Comparison of ENCODE assay signal across 9 mouse cellular contexts in the genomic region with DNA sequence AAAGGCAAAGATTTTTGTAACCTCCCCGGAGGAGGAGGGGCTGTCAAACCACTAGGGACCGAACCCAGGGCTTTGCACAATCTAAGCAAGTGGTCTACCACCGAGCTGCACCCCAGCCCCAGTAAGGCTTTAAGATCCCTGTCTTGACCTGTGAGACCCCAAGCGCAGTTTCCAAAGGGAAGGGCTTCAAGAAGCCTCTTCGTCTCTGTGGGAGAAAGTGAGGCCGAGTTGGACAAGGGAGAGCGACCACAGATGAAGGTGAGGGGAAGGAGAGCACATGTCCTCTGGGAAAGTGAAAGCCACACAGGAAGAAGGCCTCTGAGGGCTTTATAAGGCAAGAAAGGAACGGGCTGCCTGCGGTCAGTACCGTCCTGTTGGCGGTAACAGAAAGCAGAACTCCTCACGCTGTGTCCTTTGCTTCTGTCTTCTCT. TPM values are rescaled to one million over a fixed set of nuclear protein-coding genes. Genes with fewer than 3 reads are reported as not detected.
DNase-seq lines count a peak whose midpoint lies in the region; ATAC-seq and TF ChIP-seq lines count a peak whose summit lies in the region.
"Had no signal": no experiment of that assay in that cellular context is flagged by ENCODE, and none has a peak within 500 bp of the region (broad histone marks: within the 10 kb centered on the region; RNA-seq: fewer than 3 reads in every experiment).

No protein-coding gene starts in this region.

- no peak for TF ChIP-seq CTCF in lung, embryonic 14.5 days (IDR thresholded peaks at IDR 0.05; ENCODE audit: low read depth)

- H3K9ac ChIP-seq in heart, embryonic 14.5 days (ENCODE audit: low read length), result no peak overlapping the region; the same call in 1 of the 2 replicates
- H3K9ac ChIP-seq in lung, embryonic 14.5 days, result no peak overlapping the region; the same call in 1 of the 2 replicates
- H3K9ac ChIP-seq in forebrain, embryonic 15.5 days (replicated peaks), result no peak overlapping the region

- peaks cover 3% of the 10 kb centered on the region in 2 experiments; a peak in 2 of 4 replicates for H3K4me1 ChIP-seq in heart, embryonic 14.5 days (ENCODE audit: control insufficient read depth in 2 of 2, insufficient read depth in 2 of 2, low read length in 2 of 2)
- H3K4me1 ChIP-seq in lung, embryonic 14.5 days (ENCODE audit: insufficient read depth), result no peaks in the 10 kb centered on the region
- no peaks in the 10 kb centered on the region for H3K4me1 ChIP-seq in forebrain, embryonic 15.5 days

- no peak for ATAC-seq in heart, embryonic 14.5 days (ENCODE audit: insufficient number of reproducible peaks, insufficient read depth, low FRiP score, low read depth)
- no peak for ATAC-seq in lung, embryonic 14.5 days (ENCODE audit: insufficient read depth)
- ATAC-seq in forebrain, embryonic 15.5 days (replicated peaks), result no peak

- H3K27ac ChIP-seq in heart, embryonic 14.5 days (replicated peaks in 1 of 2; ENCODE audit: control insufficient read depth in 1 of 2, insufficient read depth in 1 of 2, low read depth in 2 of 2, low read length in 2 of 2), result no peak overlapping the region
- H3K27ac ChIP-seq in lung, embryonic 14.5 days (ENCODE audit: low read depth), result no peak overlapping the region
- H3K27ac ChIP-seq in forebrain, embryonic 15.5 days (replicated peaks), result no peak overlapping the region

- peak; percentile 97 for DNase-seq in 416B (ENCODE audit: low read depth)
- peak; percentile 67 to 72 for DNase-seq in B cell, adult 2 months
- peak; percentile 36 for DNase-seq in lung, embryonic 14.5 days
- no peak for DNase-seq in urinary bladder, postnatal 14 days (ENCODE audit: low spot score)
- no peak for DNase-seq in c-Kit-positive CD71-positive TER-119-positive erythroid progenitor cells, embryonic 14.5 days (ENCODE audit: low spot score)
- DNase-seq in urinary bladder, postnatal 4 days (ENCODE audit: low spot score in 2 of 2), result no peak
- DNase-seq: cerebellum, postnatal 25 days had no signal

- H3K4me2 ChIP-seq in heart, embryonic 14.5 days (ENCODE audit: low read length), result 0 out of 2 replicates have a peak overlapping the region, but pooled peaks have one; percentile 36
- no peak overlapping the region for H3K4me2 ChIP-seq in lung, embryonic 14.5 days
- no peak overlapping the region for H3K4me2 ChIP-seq in forebrain, embryonic 15.5 days (replicated peaks)

- no peaks in the 10 kb centered on the region for H3K36me3 ChIP-seq in heart, embryonic 14.5 days (ENCODE audit: control insufficient read depth, insufficient read depth, low read length)
- no peaks in the 10 kb centered on the region for H3K36me3 ChIP-seq in lung, embryonic 14.5 days (ENCODE audit: insufficient read depth)
- no peaks in the 10 kb centered on the region for H3K36me3 ChIP-seq in forebrain, embryonic 15.5 days

- H3K27me3 ChIP-seq in heart, embryonic 14.5 days (ENCODE audit: control insufficient read depth, insufficient read depth, low read length), result no peaks in the 10 kb centered on the region
- no peaks in the 10 kb centered on the region for H3K27me3 ChIP-seq in lung, embryonic 14.5 days (ENCODE audit: insufficient read depth, low read length)
- H3K27me3 ChIP-seq in forebrain, embryonic 15.5 days, result no peaks in the 10 kb centered on the region

- WGBS in heart, embryonic 14.5 days, result 44% methylated on average over 12 of the region's 12 CpGs
- 60% methylated on average over 12 of the region's 12 CpGs for WGBS in lung, embryonic 14.5 days
- 64% methylated on average over 11 of the region's 12 CpGs for WGBS in forebrain, embryonic 15.5 days

- no peak overlapping the region for H3K4me3 ChIP-seq in heart, embryonic 14.5 days (ENCODE audit: control insufficient read depth in 1 of 2, insufficient read depth in 1 of 2, low read depth in 1 of 2, low read length in 2 of 2)
- no peak overlapping the region for H3K4me3 ChIP-seq in lung, embryonic 14.5 days (ENCODE audit: low read depth, low read length)
- H3K4me3 ChIP-seq in forebrain, embryonic 15.5 days, result no peak overlapping the region

- H3K9me3 ChIP-seq in heart, embryonic 14.5 days (ENCODE audit: control insufficient read depth, low read length), result 0 out of 2 replicates have a peak, but pooled peaks cover 3% of the 10 kb centered on the region
- H3K9me3 ChIP-seq in lung, embryonic 14.5 days (ENCODE audit: low read depth, low read length), result no peaks in the 10 kb centered on the region
- H3K9me3 ChIP-seq in forebrain, embryonic 15.5 days, result no peaks in the 10 kb centered on the region

RNA-seq across cellular contexts. Expression of gene Bex6, which starts 10.4 kb away (rescaled TPM):
- polyA plus RNA-seq in heart, embryonic 14.5 days (2014; fragmentation: Nextera tagmentation; extraction: Ambion mirVana), result not detected in 2 replicates
- not detected in 2 replicates for polyA plus RNA-seq in lung, embryonic 14.5 days (2014; fragmentation: Nextera tagmentation; extraction: Ambion mirVana)
- polyA plus RNA-seq in forebrain, embryonic 15.5 days (2015; fragmentation: Nextera tagmentation; extraction: Ambion mirVana), result not detected in 2 replicates

RNA-seq across cellular contexts. Expression of gene Nrros, which starts 24.6 kb away (rescaled TPM):
- polyA plus RNA-seq in heart, embryonic 14.5 days (2014; fragmentation: Nextera tagmentation; extraction: Ambion mirVana), result 7.4 and 8.7 TPM in 2 replicates
- polyA plus RNA-seq in lung, embryonic 14.5 days (2014; fragmentation: Nextera tagmentation; extraction: Ambion mirVana), result 37.6 and 42.6 TPM in 2 replicates
- polyA plus RNA-seq in forebrain, embryonic 15.5 days (2015; fragmentation: Nextera tagmentation; extraction: Ambion mirVana), result 7.8 and 8.2 TPM in 2 replicates

RNA-seq across cellular contexts. Expression of gene Fbxo45, which starts 56.9 kb away (rescaled TPM):
- polyA plus RNA-seq in heart, embryonic 14.5 days (2014; fragmentation: Nextera tagmentation; extraction: Ambion mirVana), result 12.9 and 13.0 TPM in 2 replicates
- polyA plus RNA-seq in lung, embryonic 14.5 days (2014; fragmentation: Nextera tagmentation; extraction: Ambion mirVana), result 19.9 and 23.9 TPM in 2 replicates
- polyA plus RNA-seq in forebrain, embryonic 15.5 days (2015; fragmentation: Nextera tagmentation; extraction: Ambion mirVana), result 20.2 and 22.8 TPM in 2 replicates

RNA-seq across cellular contexts. Expression of gene Wdr53, which starts 57.0 kb away (rescaled TPM):
- 10.9 and 11.5 TPM in 2 replicates for polyA plus RNA-seq in heart, embryonic 14.5 days (2014; fragmentation: Nextera tagmentation; extraction: Ambion mirVana)
- polyA plus RNA-seq in lung, embryonic 14.5 days (2014; fragmentation: Nextera tagmentation; extraction: Ambion mirVana), result 17.3 and 20.4 TPM in 2 replicates
- 16.6 and 17.4 TPM in 2 replicates for polyA plus RNA-seq in forebrain, embryonic 15.5 days (2015; fragmentation: Nextera tagmentation; extraction: Ambion mirVana)

Comparison
In these comparisons a context has a peak if more than half of its experiments do, and no peak if none do; other contexts are left out.
1. DNase-seq: peak in 416B (single experiment), B cell, adult 2 months (2 of 2) and lung, embryonic 14.5 days (single experiment); none in urinary bladder, postnatal 14 days (single experiment), c-Kit-positive CD71-positive TER-119-positive erythroid progenitor cells, embryonic 14.5 days (single experiment) and urinary bladder, postnatal 4 days (0 of 2).